Mouse (Mus musculus): ENCODE measurements at regions not wholly inside any gene's neighbourhood (a gene's known extent, or its start where the extent isn't known, plus 50 kb on each side); places are given as distances from the start of the nearest gene placed in this dataset.

- no peak for DNase-seq (ENCODE audit: low spot score in 2 of 2)
These were observed 86.0 kb upstream of the Ank start for GRCm38 (mm10) chr15:27380436-27380945.

- no peak for DNase-seq (ENCODE audit: low spot score in 2 of 2)
These were observed 84.9 kb upstream of the Ank start for GRCm38 (mm10) chr15:27381565-27381964.

GRCm38 (mm10) chr15:27390567-27390966, 75.9 kb upstream of the Ank start:
- DNase-seq (ENCODE audit: low spot score in 2 of 2) = no peak

DNA sequence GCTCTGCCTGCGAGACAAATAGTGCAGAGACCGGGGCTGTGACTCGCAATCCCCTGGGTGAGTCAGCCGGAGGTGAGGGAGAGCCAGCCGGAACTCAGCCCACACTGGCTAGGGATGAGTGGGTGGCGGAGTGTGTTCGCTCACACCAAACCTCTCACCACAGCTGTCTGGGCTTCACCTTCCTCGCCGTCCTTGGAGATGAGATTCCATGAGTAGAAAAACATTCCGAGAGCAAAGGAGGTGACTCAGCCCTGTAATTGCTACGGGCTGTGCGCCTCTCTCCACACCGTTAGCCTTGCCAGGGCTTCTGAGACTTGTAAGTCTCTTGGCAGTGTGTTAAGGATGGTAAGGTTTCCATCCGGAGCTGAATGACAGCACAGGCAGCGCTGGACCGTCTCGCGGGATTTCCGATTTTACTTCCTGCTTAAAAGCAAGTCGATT, 60.7 kb upstream of the Ank start:
- DNase-seq (ENCODE audit: low spot score in 2 of 2) = no peak

DNA sequence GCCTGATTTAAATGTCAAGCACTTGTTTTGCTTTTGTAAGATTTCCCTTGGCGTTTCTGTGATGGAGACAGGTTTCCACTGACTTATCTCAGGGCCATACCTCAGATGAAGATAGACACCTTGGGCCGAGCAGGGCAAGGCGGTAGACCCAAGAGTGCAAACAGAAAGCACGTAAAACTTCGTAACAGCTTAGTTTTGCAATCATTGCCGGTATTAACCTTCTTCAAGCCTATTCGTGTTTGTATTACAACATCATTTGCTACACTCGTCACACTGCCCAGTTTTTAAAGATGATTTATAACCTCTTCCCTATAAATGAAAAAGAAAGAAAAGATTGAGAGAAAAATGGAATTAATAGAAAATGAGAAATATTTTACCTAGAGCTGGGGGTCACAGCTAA, 56.6 kb upstream of the Ank start:
- no peak for DNase-seq (ENCODE audit: low spot score in 2 of 2)

GRCm38 (mm10) chr15:27412304-27412703, 54.2 kb upstream of the Ank start:
- no peak for DNase-seq (ENCODE audit: low spot score in 2 of 2)

DNA sequence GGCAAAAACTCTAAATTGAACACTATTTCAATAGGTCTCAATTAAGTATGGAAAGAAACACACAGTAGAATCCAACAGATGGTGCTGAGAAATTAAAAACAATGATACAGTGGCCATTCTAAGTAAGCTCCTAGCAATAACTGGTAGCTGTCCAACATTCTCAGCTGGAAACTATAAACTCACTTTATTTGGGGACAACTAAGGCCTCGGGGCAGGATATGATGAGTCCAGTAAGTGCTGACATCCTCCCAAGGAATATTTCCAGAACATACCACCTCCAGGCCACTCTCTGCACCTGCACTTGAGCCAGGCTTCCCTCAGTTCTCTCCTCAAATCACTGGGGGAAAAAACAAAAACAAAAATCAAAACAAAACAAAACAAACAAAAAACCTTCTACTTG, 53.7 kb upstream of the Ank start:
- DNase-seq (ENCODE audit: low spot score in 2 of 2) = peak in 1 of 2 experiments; percentile 20

GRCm38 (mm10) chr15:27413486-27413885, 53.0 kb upstream of the Ank start:
- peak; percentile 46 to 58 for DNase-seq (ENCODE audit: low spot score in 2 of 2)

- DNase-seq (ENCODE audit: low spot score in 2 of 2) = no peak
These were observed 51.7 kb upstream of the Ank start for GRCm38 (mm10) chr15:27414819-27415218.
